Mouse (Mus musculus) B cell, adult 62 days (primary cell): ENCODE measurements around the gene Olfr1258. TPM values are rescaled to one million over a fixed set of nuclear protein-coding genes. Genes with fewer than 3 reads are reported as not detected.

Experiments used
- total RNA-seq: library from RNA; stranded (reverse); gene quantifications from 4 replicates; pipeline ENCODE4 v1.2.4, GENCODE M21; 2023

Gene Olfr1258
- total RNA-seq, result not detected in 4 replicates

GRCm38 (mm10) chr2:89927009-89927408, at the start of gene Olfr1258:
TSS of gene Olfr1258 (plus strand) at chr2:89927309.

GRCm38 (mm10) chr2:89878137-89878536, 49.0 kb upstream of the Olfr1258 start, which contains the start of gene Olfr1257:
TSS of gene Olfr1257 (plus strand) at chr2:89878437.

GRCm38 (mm10) chr2:89948564-89948963, 21.5 kb downstream of the Olfr1258 start, which contains the start of gene Olfr1259:
TSS of gene Olfr1259 (minus strand) at chr2:89948664.

GRCm38 (mm10) chr2:89974184-89974583, 47.1 kb downstream of the Olfr1258 start, which contains the start of gene Olfr1260:
TSS of gene Olfr1260 (plus strand) at chr2:89974340.

Other genes starting within 250 kb of the Olfr1258 start
- gene Olfr1252, start 202.3 kb upstream of the Olfr1258 start, total RNA-seq, result not detected in 4 replicates
- gene Olfr1253, start 170.2 kb upstream of the Olfr1258 start, total RNA-seq, result not detected in 4 replicates
- gene Olfr1254, start 133.7 kb upstream of the Olfr1258 start, total RNA-seq, result not detected in 4 replicates
- not detected in 4 replicates for gene Olfr1255, start 115.3 kb upstream of the Olfr1258 start, total RNA-seq
- gene Olfr1256, start 85.8 kb upstream of the Olfr1258 start, total RNA-seq, result not detected in 4 replicates
- gene Olfr48, start 79.1 kb upstream of the Olfr1258 start, total RNA-seq, result not detected in 4 replicates
- not detected in 4 replicates for gene Olfr1257, start 48.9 kb upstream of the Olfr1258 start, total RNA-seq
- not detected in 4 replicates for gene Olfr1259, start 21.4 kb downstream of the Olfr1258 start, total RNA-seq
- gene Olfr1260, start 47.0 kb downstream of the Olfr1258 start, total RNA-seq, result not detected in 4 replicates
- not detected in 4 replicates for gene Olfr1261, start 63.9 kb downstream of the Olfr1258 start, total RNA-seq
- gene Olfr1262, start 72.8 kb downstream of the Olfr1258 start, total RNA-seq, result not detected in 4 replicates
- not detected in 4 replicates for gene Olfr1263, start 84.8 kb downstream of the Olfr1258 start, total RNA-seq
- gene Olfr1264, start 98.3 kb downstream of the Olfr1258 start, total RNA-seq, result not detected in 4 replicates
- gene Olfr1265, start 108.0 kb downstream of the Olfr1258 start, total RNA-seq, result 0.09 TPM in 1 of 4 replicates, not detected in the others
- not detected in 4 replicates for gene Olfr140, start 136.3 kb downstream of the Olfr1258 start, total RNA-seq
- gene Olfr1269, start 194.1 kb downstream of the Olfr1258 start, total RNA-seq, result not detected in 4 replicates
- not detected in 4 replicates for gene Olfr32, start 215.0 kb downstream of the Olfr1258 start, total RNA-seq
- not detected in 4 replicates for gene Olfr1270, start 225.8 kb downstream of the Olfr1258 start, total RNA-seq